Mouse (Mus musculus): Measurements from ENCODE around the gene 6430571L13Rik. TPM values are rescaled to one million over a fixed set of nuclear protein-coding genes. Genes with fewer than 3 reads are reported as not detected.

6430571L13Rik gene
- polyA plus RNA-seq, 1 experiment from 2014 or later = not detected

- Histone ChIP-seq H3K36me3 (ENCODE audit: inconsistent target) (no peaks in the 10 kb centered on the region), H3K79me2 (ENCODE audit: inconsistent target) (no peaks in the 10 kb centered on the region), H3K27ac (no peak overlapping the region), H3K4me3 (ENCODE audit: inconsistent target) (no peak overlapping the region)
- WGBS (ENCODE audit: missing documents) = 12% methylated on average over 4 of the region's 4 CpGs
Observed at GRCm38 (mm10) chr9:107372441-107372840, 32.0 kb downstream of the 6430571L13Rik start.

- no peak overlapping the region for H3K27ac ChIP-seq
- H3K36me3 ChIP-seq (ENCODE audit: inconsistent target) = no peaks in the 10 kb centered on the region
- H3K79me2 ChIP-seq (ENCODE audit: inconsistent target) = no peaks in the 10 kb centered on the region
- WGBS (ENCODE audit: missing documents) = 43% methylated on average over 8 of the region's 8 CpGs
- H3K4me3 ChIP-seq (ENCODE audit: inconsistent target) = no peak overlapping the region
Observed at GRCm38 (mm10) chr9:107374623-107375022, 34.2 kb downstream of the 6430571L13Rik start.

- 61% methylated on average over 5 of the region's 5 CpGs for WGBS (ENCODE audit: missing documents)
- Histone ChIP-seq H3K4me3 (ENCODE audit: inconsistent target) (no peak overlapping the region), H3K79me2 (ENCODE audit: inconsistent target) (no peaks in the 10 kb centered on the region), H3K27ac (no peak overlapping the region), H3K36me3 (ENCODE audit: inconsistent target) (no peaks in the 10 kb centered on the region)
Observed at GRCm38 (mm10) chr9:107375451-107375850, 35.0 kb downstream of the 6430571L13Rik start.

- Histone ChIP-seq H3K79me2 (ENCODE audit: inconsistent target) (no peaks in the 10 kb centered on the region), H3K36me3 (ENCODE audit: inconsistent target) (no peaks in the 10 kb centered on the region), H3K27ac (no peak overlapping the region), H3K4me3 (ENCODE audit: inconsistent target) (no peak overlapping the region)
- 2% methylated on average over 35 of the region's 35 CpGs for WGBS (ENCODE audit: missing documents)
Observed at GRCm38 (mm10) chr9:107377961-107378512, 37.6 kb downstream of the 6430571L13Rik start.

GRCm38 (mm10) chr9:107381723-107382122, 41.3 kb downstream of the 6430571L13Rik start:
- H3K4me3 ChIP-seq (ENCODE audit: inconsistent target) = no peak overlapping the region
- WGBS (ENCODE audit: missing documents) = 27% methylated on average over 8 of the region's 8 CpGs
- H3K27ac ChIP-seq = no peak overlapping the region
- H3K79me2 ChIP-seq (ENCODE audit: inconsistent target) = no peaks in the 10 kb centered on the region
- no peaks in the 10 kb centered on the region for H3K36me3 ChIP-seq (ENCODE audit: inconsistent target)

GRCm38 (mm10) chr9:107384396-107384795, 44.0 kb downstream of the 6430571L13Rik start:
- 30% methylated on average over 3 of the region's 3 CpGs for WGBS (ENCODE audit: missing documents)
- Histone ChIP-seq H3K27ac (no peak overlapping the region), H3K36me3 (ENCODE audit: inconsistent target) (no peaks in the 10 kb centered on the region), H3K4me3 (ENCODE audit: inconsistent target) (no peak overlapping the region), H3K79me2 (ENCODE audit: inconsistent target) (no peaks in the 10 kb centered on the region)

GRCm38 (mm10) chr9:107386722-107387121, 46.3 kb downstream of the 6430571L13Rik start:
- Histone ChIP-seq H3K36me3 (ENCODE audit: inconsistent target) (no peaks in the 10 kb centered on the region), H3K27ac (no peak overlapping the region), H3K4me3 (ENCODE audit: inconsistent target) (no peak overlapping the region), H3K79me2 (ENCODE audit: inconsistent target) (no peaks in the 10 kb centered on the region)
- 67% methylated on average over 3 of the region's 3 CpGs for WGBS (ENCODE audit: missing documents)

GRCm38 (mm10) chr9:107387708-107388107, 47.3 kb downstream of the 6430571L13Rik start:
- H3K36me3 ChIP-seq (ENCODE audit: inconsistent target) = no peaks in the 10 kb centered on the region
- H3K4me3 ChIP-seq (ENCODE audit: inconsistent target) = no peak overlapping the region
- 94% methylated on average over 3 of the region's 3 CpGs for WGBS (ENCODE audit: missing documents)
- no peaks in the 10 kb centered on the region for H3K79me2 ChIP-seq (ENCODE audit: inconsistent target)
- H3K27ac ChIP-seq = no peak overlapping the region

- no peak overlapping the region for H3K27ac ChIP-seq
- no peak overlapping the region for H3K4me3 ChIP-seq (ENCODE audit: inconsistent target)
- no peaks in the 10 kb centered on the region for H3K36me3 ChIP-seq (ENCODE audit: inconsistent target)
- H3K79me2 ChIP-seq (ENCODE audit: inconsistent target) = no peaks in the 10 kb centered on the region
- WGBS (ENCODE audit: missing documents) = 72% methylated on average over 2 of the region's 2 CpGs
Observed at GRCm38 (mm10) chr9:107388263-107388662, 47.9 kb downstream of the 6430571L13Rik start.

- WGBS (ENCODE audit: missing documents) = 22% methylated on average over 4 of the region's 4 CpGs
- H3K79me2 ChIP-seq (ENCODE audit: inconsistent target) = no peaks in the 10 kb centered on the region
Observed at GRCm38 (mm10) chr9:107396397-107396796, 56.0 kb downstream of the 6430571L13Rik start.

GRCm38 (mm10) chr9:107398968-107399367, 58.6 kb downstream of the 6430571L13Rik start:
- H3K4me3 ChIP-seq (ENCODE audit: inconsistent target) = no peak overlapping the region
- WGBS (ENCODE audit: missing documents) = 32% methylated on average over 11 of the region's 11 CpGs
- no peaks in the 10 kb centered on the region for H3K79me2 ChIP-seq (ENCODE audit: inconsistent target)
- H3K27ac ChIP-seq = no peak overlapping the region
- H3K36me3 ChIP-seq (ENCODE audit: inconsistent target) = no peaks in the 10 kb centered on the region

More at GRCm38 (mm10) chr9:107396397-107396796, 56.0 kb downstream of the 6430571L13Rik start:
- Histone ChIP-seq H3K4me3 (ENCODE audit: inconsistent target) (no peak overlapping the region), H3K27ac (no peak overlapping the region), H3K36me3 (ENCODE audit: inconsistent target) (no peaks in the 10 kb centered on the region)

GRCm38 (mm10) chr9:107399491-107399971, 59.1 kb downstream of the 6430571L13Rik start, which contains the start of gene Cacna2d2:
Cacna2d2 (plus strand) TSS chr9:107399612.
- H3K36me3 ChIP-seq (ENCODE audit: inconsistent target) = no peaks in the 10 kb centered on the region
- WGBS (ENCODE audit: missing documents) = 0% methylated on average over 39 of the region's 54 CpGs
- H3K79me2 ChIP-seq (ENCODE audit: inconsistent target) = no peaks in the 10 kb centered on the region
- H3K4me3 ChIP-seq (ENCODE audit: inconsistent target) = no peak within 1 kb of the TSS
- H3K27ac ChIP-seq = no peak within 1 kb of the TSS

- no peaks in the 10 kb centered on the region for H3K79me2 ChIP-seq (ENCODE audit: inconsistent target)
- 3% methylated on average over 45 of the region's 45 CpGs for WGBS (ENCODE audit: missing documents)
- no peak overlapping the region for H3K4me3 ChIP-seq (ENCODE audit: inconsistent target)
- H3K27ac ChIP-seq = no peak overlapping the region
- no peaks in the 10 kb centered on the region for H3K36me3 ChIP-seq (ENCODE audit: inconsistent target)
Observed at GRCm38 (mm10) chr9:107400060-107400511, 59.7 kb downstream of the 6430571L13Rik start.

GRCm38 (mm10) chr9:107400666-107401285, 60.4 kb downstream of the 6430571L13Rik start:
- H3K36me3 ChIP-seq (ENCODE audit: inconsistent target) = no peaks in the 10 kb centered on the region
- H3K4me3 ChIP-seq (ENCODE audit: inconsistent target) = no peak overlapping the region
- 28% methylated on average over 13 of the region's 13 CpGs for WGBS (ENCODE audit: missing documents)
- no peaks in the 10 kb centered on the region for H3K79me2 ChIP-seq (ENCODE audit: inconsistent target)
- H3K27ac ChIP-seq = no peak overlapping the region

All from macrophage (primary cell).